Mouse (Mus musculus): ENCODE measurements at regions not wholly inside any gene's neighbourhood (a gene's known extent, or its start where the extent isn't known, plus 50 kb on each side); places are given as distances from the start of the nearest gene placed in this dataset.

DNA sequence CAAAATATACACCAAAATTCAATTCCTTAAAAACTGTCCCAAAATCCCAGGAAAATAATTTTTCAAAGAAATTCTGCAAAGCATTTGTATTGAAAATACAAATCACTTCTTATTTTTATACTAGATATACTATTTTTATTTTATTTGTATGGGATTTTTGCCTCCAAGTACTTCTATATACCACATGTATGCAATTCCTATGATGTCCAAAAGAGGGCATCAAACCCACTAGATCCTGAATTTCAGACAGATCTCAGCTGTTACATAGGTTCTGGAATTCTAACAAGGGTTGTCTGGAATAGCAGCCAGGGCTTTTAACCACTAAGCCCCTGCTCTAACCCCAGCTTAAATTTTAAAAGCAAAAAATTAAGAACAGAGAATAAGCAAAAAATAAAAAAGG is 185.2 kb upstream of the Dgkb start:
- DNase-seq: no peak

DNA sequence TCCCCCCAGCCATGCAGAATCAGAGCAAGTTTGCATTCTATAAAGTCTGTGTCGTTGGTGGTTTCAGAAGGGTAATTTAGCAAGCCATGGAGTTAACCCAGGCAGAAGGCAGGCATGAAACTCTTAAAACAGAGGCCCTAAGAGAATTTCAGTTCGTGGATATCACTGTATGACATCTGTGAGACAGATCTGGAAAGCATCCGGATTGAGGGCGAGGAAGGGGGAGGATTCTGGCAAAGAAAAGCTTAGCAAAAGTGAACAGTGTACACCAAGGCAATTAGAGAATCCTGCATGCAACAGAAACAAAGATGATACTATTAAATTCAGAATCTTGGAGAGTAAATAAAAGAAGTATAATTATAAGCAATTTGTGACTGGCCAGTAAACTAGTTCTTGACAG is 184.2 kb upstream of the Dgkb start:
- peak; percentile 10 to 38 for DNase-seq

GRCm38 (mm10) chr12:37646186-37646585 is 171.3 kb upstream of the Dgkb start:
- DNase-seq: no peak

- no peak for DNase-seq
Measured at GRCm38 (mm10) chr12:37653287-37653686, 164.2 kb upstream of the Dgkb start.

GRCm38 (mm10) chr12:37654256-37654655 is 163.3 kb upstream of the Dgkb start:
- DNase-seq: no peak

- no peak for DNase-seq
Measured at GRCm38 (mm10) chr12:37660016-37660415, 157.5 kb upstream of the Dgkb start.

DNA sequence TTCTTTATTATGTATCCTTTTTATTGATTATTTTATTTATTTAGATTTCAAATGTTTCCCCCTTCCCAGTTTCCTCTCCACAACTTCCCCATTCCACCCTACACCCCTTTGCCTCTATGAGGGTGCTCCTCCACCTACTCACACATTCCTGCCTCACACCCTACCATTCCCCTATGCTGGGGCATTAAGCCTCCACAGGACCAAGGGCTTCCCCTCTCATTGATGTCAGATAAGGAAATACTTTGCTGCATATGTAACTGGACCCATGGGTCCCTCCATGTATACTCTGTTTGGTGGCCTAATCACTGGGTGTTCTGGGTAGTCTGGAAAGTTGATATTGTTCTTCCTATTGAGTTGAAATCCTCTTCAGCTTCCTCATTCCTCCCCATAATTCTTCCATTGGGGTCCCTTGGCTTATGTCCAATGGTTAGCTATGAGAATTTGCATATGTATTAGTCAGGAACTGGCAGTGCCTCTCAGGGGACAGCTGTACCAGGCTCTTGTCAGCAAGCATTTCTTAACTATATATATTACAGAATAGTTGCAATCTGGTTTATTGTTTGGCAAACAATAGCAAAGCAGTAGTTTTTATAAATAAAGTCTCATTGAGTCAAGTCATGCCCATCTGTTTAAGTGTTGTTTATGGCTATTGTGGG is 134.9 kb upstream of the Dgkb start:
- no peak for DNase-seq

GRCm38 (mm10) chr12:37692584-37692983 is 124.9 kb upstream of the Dgkb start:
- DNase-seq: no peak
